Mouse (Mus musculus): ENCODE results near the gene Dnajc17.

DNA sequence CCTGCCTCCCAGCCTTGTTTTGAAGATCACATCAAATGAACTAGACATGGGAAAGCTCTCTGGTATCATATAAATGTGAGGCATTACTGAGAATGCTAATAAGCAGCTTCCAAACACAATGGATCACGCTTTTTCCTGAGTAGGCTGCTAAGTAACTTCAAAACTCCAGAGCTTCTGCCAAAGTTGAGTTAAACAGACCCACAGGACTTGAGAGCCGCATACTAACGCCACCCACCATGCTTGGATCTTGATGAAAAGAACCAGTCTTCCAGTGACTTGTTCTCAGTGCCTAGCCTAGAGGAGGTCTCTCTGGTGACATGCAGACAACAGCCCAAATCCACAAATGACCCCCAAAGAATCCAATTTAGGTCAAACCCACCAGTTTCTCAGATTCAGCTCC is 9.7 kb downstream of the Dnajc17 start:
- TF ChIP-seq GATA2 (IDR thresholded peaks at IDR 0.05; ENCODE audit: borderline replicate concordance, low read depth, low read length): no peak
- no peak for TF ChIP-seq CTCF (IDR thresholded peaks at IDR 0.05; ENCODE audit: low read depth, low read length)
- TF ChIP-seq TAL1 (conservative IDR thresholded peaks at IDR 0.05; ENCODE audit: low read depth, low read length): no peak
- no peak for TF ChIP-seq GATA1 (IDR thresholded peaks at IDR 0.05; ENCODE audit: borderline replicate concordance, low read length)

Data from G1E (cell line).